8 mouse cellular contexts compared by ENCODE assay signal in genomic region chr1:171256937-171257548, GRCm38 (mm10). TPM values are rescaled to one million over a fixed set of nuclear protein-coding genes. Genes with fewer than 3 reads are reported as not detected.
DNase-seq lines count a peak whose midpoint lies in the region; ATAC-seq and TF ChIP-seq lines count a peak whose summit lies in the region.

No protein-coding gene starts in this region.

- WGBS in heart, embryonic 10.5 days: 58% methylated on average over 15 of the region's 15 CpGs
- 59% methylated on average over 15 of the region's 15 CpGs for WGBS in bone marrow, adult 2 months
- WGBS in forebrain, embryonic 12.5 days: 69% methylated on average over 15 of the region's 15 CpGs

- H3K27me3 ChIP-seq in heart, embryonic 10.5 days (ENCODE audit: insufficient read depth, poor library complexity, severe bottlenecking): no peaks in the 10 kb centered on the region
- peaks cover 10% of the 10 kb centered on the region for H3K27me3 ChIP-seq in forebrain, embryonic 12.5 days

- no peak overlapping the region for H3K9ac ChIP-seq in forebrain, embryonic 12.5 days

- H3K4me2 ChIP-seq in forebrain, embryonic 12.5 days: no peak overlapping the region

- peaks cover 4% of the 10 kb centered on the region; the same call in 1 of the 2 replicates for H3K36me3 ChIP-seq in heart, embryonic 10.5 days
- H3K36me3 ChIP-seq in forebrain, embryonic 12.5 days (replicated peaks): no peaks in the 10 kb centered on the region

- H3K9me3 ChIP-seq in heart, embryonic 10.5 days: no peaks in the 10 kb centered on the region
- H3K9me3 ChIP-seq in forebrain, embryonic 12.5 days: no peaks in the 10 kb centered on the region

- H3K4me3 ChIP-seq in heart, embryonic 10.5 days: no peak overlapping the region
- no peak overlapping the region for H3K4me3 ChIP-seq in bone marrow, adult 2 months (replicated peaks; ENCODE audit: control insufficient read depth, low read depth, low read length)
- H3K4me3 ChIP-seq in forebrain, embryonic 12.5 days (replicated peaks): no peak overlapping the region

- H3K27ac ChIP-seq in heart, embryonic 10.5 days: no peak overlapping the region
- no peak overlapping the region for H3K27ac ChIP-seq in bone marrow, adult 2 months (ENCODE audit: control insufficient read depth, insufficient read depth, low read depth, low read length, poor library complexity)
- no peak overlapping the region for H3K27ac ChIP-seq in forebrain, embryonic 12.5 days

- peak; percentile 50 for TF ChIP-seq CTCF in bone marrow, adult 2 months (IDR thresholded peaks at IDR 0.05; ENCODE audit: control insufficient read depth, insufficient read depth, low read length)

- no peak for TF ChIP-seq POLR2A in bone marrow, adult 2 months (IDR thresholded peaks at IDR 0.05; ENCODE audit: borderline replicate concordance, control insufficient read depth, low read depth, low read length)

- DNase-seq in heart, adult 11 months: peak; percentile 94
- DNase-seq in heart, embryonic 10.5 days (ENCODE audit: low spot score): no peak
- DNase-seq in B cell, adult 2 months: peak; percentile 75 to 77
- peak; percentile 50 to 70 for DNase-seq in kidney, adult 8-10 months
- peak; percentile 76 for DNase-seq in lung, postnatal 14 days
- peak; percentile 32 for DNase-seq in spleen, adult 12 weeks (ENCODE audit: low spot score)

- ATAC-seq in forebrain, embryonic 12.5 days (ENCODE audit: low FRiP score): peak; percentile 28; the same call in 1 of the 2 replicates

- H3K4me1 ChIP-seq in heart, embryonic 10.5 days: peaks cover 19% of the 10 kb centered on the region
- no peaks in the 10 kb centered on the region; the same call in 1 of the 2 replicates for H3K4me1 ChIP-seq in bone marrow, adult 2 months (ENCODE audit: control insufficient read depth, insufficient read depth, low read length)
- H3K4me1 ChIP-seq in forebrain, embryonic 12.5 days: peaks cover 12% of the 10 kb centered on the region

RNA-seq across cellular contexts. Expression of gene Ndufs2, which starts 5.9 kb away (rescaled TPM):
- polyA plus RNA-seq in heart, embryonic 10.5 days (2016; fragmentation: Nextera tagmentation; extraction: Ambion mirVana): 390 and 470 TPM in 2 replicates
- polyA plus RNA-seq in bone marrow, adult 2 months (2011; ENCODE audit: insufficient read depth, insufficient read length, low replicate concordance, missing spikeins): 109 and 134 TPM in 2 replicates
- polyA plus RNA-seq in forebrain, embryonic 12.5 days (2016; fragmentation: Nextera tagmentation; extraction: Ambion mirVana): 209 and 213 TPM in 2 replicates

RNA-seq across cellular contexts. Expression of gene Adamts4, which starts 6.8 kb away (rescaled TPM):
- 2.6 and 2.8 TPM in 2 replicates for polyA plus RNA-seq in heart, embryonic 10.5 days (2016; fragmentation: Nextera tagmentation; extraction: Ambion mirVana)
- polyA plus RNA-seq in bone marrow, adult 2 months (2011; ENCODE audit: insufficient read depth, insufficient read length, low replicate concordance, missing spikeins): 0.25 TPM in 1 of 2 replicates, not detected in the other
- 8.9 TPM in 2 replicates for polyA plus RNA-seq in forebrain, embryonic 12.5 days (2016; fragmentation: Nextera tagmentation; extraction: Ambion mirVana)

RNA-seq across cellular contexts. Expression of gene B4galt3, which starts 13.1 kb away (rescaled TPM):
- polyA plus RNA-seq in heart, embryonic 10.5 days (2016; fragmentation: Nextera tagmentation; extraction: Ambion mirVana): 53.3 and 62.4 TPM in 2 replicates
- 29.8 and 67.5 TPM in 2 replicates for polyA plus RNA-seq in bone marrow, adult 2 months (2011; ENCODE audit: insufficient read depth, insufficient read length, low replicate concordance, missing spikeins)
- 78.1 and 78.6 TPM in 2 replicates for polyA plus RNA-seq in forebrain, embryonic 12.5 days (2016; fragmentation: Nextera tagmentation; extraction: Ambion mirVana)

RNA-seq across cellular contexts. Expression of gene Fcer1g, which starts 22.9 kb away (rescaled TPM):
- 4.9 and 12.1 TPM in 2 replicates for polyA plus RNA-seq in heart, embryonic 10.5 days (2016; fragmentation: Nextera tagmentation; extraction: Ambion mirVana)
- 102 and 317 TPM in 2 replicates for polyA plus RNA-seq in bone marrow, adult 2 months (2011; ENCODE audit: insufficient read depth, insufficient read length, low replicate concordance, missing spikeins)
- 12.6 and 15.3 TPM in 2 replicates for polyA plus RNA-seq in forebrain, embryonic 12.5 days (2016; fragmentation: Nextera tagmentation; extraction: Ambion mirVana)

RNA-seq across cellular contexts. Expression of gene Ppox, which starts 23.9 kb away (rescaled TPM):
- polyA plus RNA-seq in heart, embryonic 10.5 days (2016; fragmentation: Nextera tagmentation; extraction: Ambion mirVana): 57.1 and 59.8 TPM in 2 replicates
- polyA plus RNA-seq in bone marrow, adult 2 months (2011; ENCODE audit: insufficient read depth, insufficient read length, low replicate concordance, missing spikeins): 197 and 282 TPM in 2 replicates
- 58.7 and 68.0 TPM in 2 replicates for polyA plus RNA-seq in forebrain, embryonic 12.5 days (2016; fragmentation: Nextera tagmentation; extraction: Ambion mirVana)
